Mouse (Mus musculus) embryonic facial prominence, embryonic 13.5 days (tissue): ENCODE measurements around the gene Ccdc9. TPM values are rescaled to one million over a fixed set of nuclear protein-coding genes. Genes with fewer than 3 reads are reported as not detected.
A peak's percentile ranks its signal among the peaks of the same experiment; 100 is the strongest.
"Not testable (repeated sequence)": the region's sequence is repeated elsewhere in the genome, so short reads cannot be mapped to it uniquely, and the experiment has no call there.

Source experiments
- ATAC-seq: fragments of 200-750 bp; cut with Nextera tagmentation; 2 replicates; pipeline ENCODE4 v1.8.0; 2017; ENCODE audit warnings: low read depth; ENCODE audit not compliant: insufficient number of reproducible peaks, insufficient read depth, low FRiP score, low TSS enrichment
- H3K27ac ChIP-seq: fragments of 300-500 bp; sonication (generic); 2 replicates; pipeline ENCODE4 v1.5.1; 2015; ENCODE audit warnings: moderate library complexity, mild to moderate bottlenecking, inconsistent platforms
- H3K27me3 ChIP-seq: fragments of 300-500 bp; sonication (generic); 2 replicates; pipeline ENCODE4 v1.6.1; 2015; ENCODE audit warnings: mild to moderate bottlenecking, inconsistent platforms
- H3K36me3 ChIP-seq: fragments of 300-500 bp; sonication (generic); 2 replicates; pipeline ENCODE4 v1.6.1; 2015; ENCODE audit warnings: mild to moderate bottlenecking, inconsistent platforms
- H3K4me1 ChIP-seq: fragments of 300-500 bp; sonication (generic); 2 replicates; pipeline ENCODE4 v1.6.1; 2015; ENCODE audit warnings: inconsistent platforms
- H3K4me2 ChIP-seq: fragments of 300-500 bp; sonication (generic); 2 replicates; pipeline ENCODE4 v1.6.1; 2015; ENCODE audit warnings: moderate library complexity, mild to moderate bottlenecking, inconsistent platforms
- H3K4me3 ChIP-seq: fragments of 300-500 bp; sonication (generic); 2 replicates; pipeline ENCODE4 v1.5.1; 2015; ENCODE audit warnings: mild to moderate bottlenecking, inconsistent platforms
- H3K9ac ChIP-seq: fragments of 300-500 bp; sonication (generic); 2 replicates; pipeline ENCODE4 v1.6.1; 2015; ENCODE audit warnings: mild to moderate bottlenecking, inconsistent platforms
- H3K9me3 ChIP-seq: fragments of 300-500 bp; sonication (generic); 2 replicates; pipeline ENCODE4 v1.6.1; 2016; ENCODE audit warnings: inconsistent platforms
- whole genome bisulfite sequencing: fragments of 180-500 bp; shearing (Covaris S2); methylation state at CpG from one replicate; pipeline ENCODE4 v1.1.7; 2015; ENCODE audit warnings: mixed read lengths; 5-methylcytosine and 5-hydroxymethylcytosine counted together
- polyA plus RNA-seq: library from polyadenylated mRNA; unstranded; fragments of >200 nt; fragmentation: Nextera tagmentation; extraction: Ambion mirVana; gene quantifications from 2 replicates; pipeline ENCODE4 v1.2.1, GENCODE M21; 2015

Gene Ccdc9
- polyA plus RNA-seq, 1 experiment from 2014 or later, result 32.9 TPM

DNA sequence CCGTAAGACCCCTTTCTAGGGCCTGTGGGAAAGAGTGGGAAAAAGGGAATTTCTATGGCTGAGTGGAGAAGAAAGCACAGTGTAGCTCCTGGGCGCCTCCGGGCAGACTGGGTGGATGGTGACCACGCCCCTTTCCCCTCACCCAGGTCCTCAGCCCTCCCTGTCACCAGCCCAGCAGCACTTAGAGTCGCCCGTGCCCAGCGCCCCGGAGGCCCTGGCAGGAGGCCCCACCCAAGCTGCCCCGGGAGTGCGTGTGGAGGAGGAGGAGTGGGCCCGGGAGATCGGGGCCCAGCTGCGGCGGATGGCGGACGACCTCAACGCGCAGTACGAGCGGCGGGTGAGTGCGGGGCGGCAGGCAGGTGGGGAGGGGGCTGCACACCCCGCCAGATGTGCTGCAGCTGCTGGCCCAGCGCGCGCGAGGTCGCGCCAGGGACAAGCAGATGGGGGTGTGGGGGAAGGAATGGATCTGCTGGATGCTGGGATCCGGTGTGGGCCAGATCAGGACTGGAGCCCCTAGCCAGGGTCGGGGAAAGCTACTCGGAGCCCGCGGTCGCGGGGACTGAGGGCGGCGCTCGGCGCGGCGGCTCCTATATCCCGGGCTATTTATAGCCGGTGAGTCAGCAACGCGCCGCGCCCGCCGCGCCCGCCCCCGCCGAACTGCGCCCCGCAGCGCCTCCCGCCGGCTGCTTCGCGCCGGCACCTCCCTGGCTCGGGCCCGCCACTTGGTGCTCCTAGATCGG, 27.1 kb upstream of the Ccdc9 start:
- Histone ChIP-seq H3K36me3 (no peaks in the 10 kb centered on the region), H3K27ac (peak overlapping the region; percentile 91), H3K4me3 (peak overlapping the region; percentile 68), H3K27me3 (peaks cover 35% of the 10 kb centered on the region), H3K4me2 (peak overlapping the region; percentile 99), H3K4me1 (peaks cover 52% of the 10 kb centered on the region), H3K9ac (peak overlapping the region; percentile 87), H3K9me3 (no peaks in the 10 kb centered on the region)
- WGBS, result under 1% methylated on average over 66 of the region's 66 CpGs
- peak; percentile 59; the same call in 1 of the 2 replicates for ATAC-seq

DNA sequence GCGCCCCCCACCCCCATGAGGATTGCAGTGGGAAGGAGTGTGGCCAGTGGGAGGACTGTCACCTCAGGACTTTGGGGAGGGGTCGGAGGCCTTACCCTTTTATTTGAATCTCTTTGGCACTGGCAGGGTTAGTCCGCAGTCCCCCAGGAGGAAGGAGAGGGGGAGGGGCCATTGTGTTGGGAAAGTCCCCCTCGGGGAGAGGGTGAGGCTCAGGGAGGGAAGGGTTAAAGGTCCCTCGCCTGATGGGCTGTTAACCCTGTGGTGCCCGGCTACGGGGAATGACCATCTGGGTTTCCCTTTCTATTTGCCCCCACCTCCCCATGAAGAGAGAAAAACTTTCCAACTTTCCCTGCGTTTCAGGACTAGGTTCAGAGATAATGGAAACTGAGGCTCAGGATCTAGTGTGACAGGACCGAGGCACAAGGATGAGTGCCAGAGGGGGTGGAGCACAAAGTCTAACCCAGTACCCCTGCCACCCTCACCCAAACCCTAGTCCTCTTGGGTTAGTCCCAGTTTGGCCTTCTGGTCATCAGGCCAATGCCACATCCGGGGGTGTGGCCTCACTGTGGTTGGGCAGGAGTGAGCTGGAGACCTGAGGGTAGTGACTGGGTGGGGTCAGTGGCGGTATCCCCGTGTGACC, 26.2 kb upstream of the Ccdc9 start:
- no peaks in the 10 kb centered on the region for H3K9me3 ChIP-seq
- no peak for ATAC-seq
- peak overlapping the region; percentile 80 for H3K9ac ChIP-seq
- 1% methylated on average over 12 of the region's 12 CpGs for WGBS
- H3K27ac ChIP-seq, result peak overlapping the region; percentile 91
- peaks cover 35% of the 10 kb centered on the region for H3K27me3 ChIP-seq
- peaks cover 55% of the 10 kb centered on the region for H3K4me1 ChIP-seq
- H3K4me3 ChIP-seq, result peak overlapping the region; percentile 68
- no peaks in the 10 kb centered on the region for H3K36me3 ChIP-seq
- H3K4me2 ChIP-seq, result peak overlapping the region; percentile 99

DNA sequence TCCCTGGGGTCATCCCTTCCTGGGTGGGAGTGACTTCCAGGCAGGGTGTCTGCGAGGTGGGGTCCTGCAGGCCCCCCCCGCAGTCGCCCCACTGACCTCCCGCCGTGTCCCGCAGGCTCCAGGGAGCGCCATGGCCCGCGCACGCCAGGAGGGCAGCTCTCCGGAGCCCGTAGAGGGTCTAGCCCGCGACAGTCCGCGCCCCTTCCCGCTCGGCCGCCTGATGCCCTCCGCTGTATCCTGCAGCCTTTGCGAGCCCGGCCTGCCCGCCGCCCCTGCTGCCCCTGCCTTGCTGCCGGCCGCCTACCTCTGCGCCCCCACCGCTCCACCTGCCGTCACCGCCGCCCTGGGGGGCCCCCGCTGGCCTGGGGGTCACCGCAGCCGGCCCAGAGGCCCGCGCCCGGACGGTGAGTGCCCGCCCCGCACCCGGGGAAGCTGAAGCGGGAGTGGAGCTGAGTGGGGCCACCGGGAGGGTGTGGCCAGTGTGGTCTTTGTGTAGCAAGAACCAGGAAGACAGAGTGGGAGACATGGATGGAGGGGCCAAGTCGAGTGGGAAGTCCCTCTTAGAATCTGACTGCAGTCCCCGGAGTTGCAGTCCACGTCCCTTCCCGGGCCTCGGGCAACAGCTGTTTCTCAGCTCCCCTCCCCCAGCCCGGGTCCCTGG, 25.5 kb upstream of the Ccdc9 start:
- Histone ChIP-seq H3K9me3 (no peaks in the 10 kb centered on the region), H3K27me3 (peaks cover 35% of the 10 kb centered on the region), H3K9ac (peak overlapping the region; percentile 80), H3K4me3 (peak overlapping the region; percentile 68), H3K36me3 (no peaks in the 10 kb centered on the region), H3K27ac (peak overlapping the region; percentile 91), H3K4me2 (peak overlapping the region; percentile 99), H3K4me1 (peaks cover 55% of the 10 kb centered on the region)
- 0% methylated on average over 47 of the region's 49 CpGs for WGBS
- ATAC-seq, result no peak

DNA sequence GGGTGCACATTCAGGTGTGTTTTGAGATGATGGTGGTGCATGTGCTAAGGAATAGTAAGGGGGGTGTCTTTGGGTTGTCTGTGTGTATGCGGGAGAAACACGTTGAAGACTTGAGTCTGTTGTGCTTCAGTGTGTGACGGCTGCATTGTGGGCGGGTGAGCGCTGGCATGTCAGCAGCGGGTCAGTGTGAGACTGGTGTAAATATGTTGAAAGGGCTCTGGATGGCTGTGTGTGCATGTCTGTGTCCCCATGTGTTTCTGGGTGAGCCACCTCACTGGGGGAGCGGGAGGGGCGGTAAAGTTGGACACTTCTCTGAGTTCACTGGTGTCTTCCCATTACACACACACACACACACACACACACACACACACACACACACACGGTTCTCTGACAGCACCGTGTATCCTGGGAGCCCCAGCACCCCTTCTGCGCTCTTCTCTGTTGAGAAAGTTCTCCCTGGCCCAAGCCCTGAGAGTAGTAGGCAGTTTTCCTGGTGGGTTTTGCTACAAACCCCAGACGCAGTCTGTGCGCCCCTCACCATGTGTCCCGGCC, 24.9 kb upstream of the Ccdc9 start:
- Histone ChIP-seq H3K9me3 (no peaks in the 10 kb centered on the region), H3K4me2 (peak overlapping the region; percentile 99), H3K4me1 (peaks cover 55% of the 10 kb centered on the region), H3K9ac (peak overlapping the region; percentile 80), H3K27ac (peak overlapping the region; percentile 91; the same call in 1 of the 2 replicates), H3K36me3 (no peaks in the 10 kb centered on the region), H3K4me3 (peak overlapping the region; percentile 68), H3K27me3 (peaks cover 35% of the 10 kb centered on the region)
- under 1% methylated on average over 14 of the region's 14 CpGs for WGBS
- ATAC-seq, result no peak

DNA sequence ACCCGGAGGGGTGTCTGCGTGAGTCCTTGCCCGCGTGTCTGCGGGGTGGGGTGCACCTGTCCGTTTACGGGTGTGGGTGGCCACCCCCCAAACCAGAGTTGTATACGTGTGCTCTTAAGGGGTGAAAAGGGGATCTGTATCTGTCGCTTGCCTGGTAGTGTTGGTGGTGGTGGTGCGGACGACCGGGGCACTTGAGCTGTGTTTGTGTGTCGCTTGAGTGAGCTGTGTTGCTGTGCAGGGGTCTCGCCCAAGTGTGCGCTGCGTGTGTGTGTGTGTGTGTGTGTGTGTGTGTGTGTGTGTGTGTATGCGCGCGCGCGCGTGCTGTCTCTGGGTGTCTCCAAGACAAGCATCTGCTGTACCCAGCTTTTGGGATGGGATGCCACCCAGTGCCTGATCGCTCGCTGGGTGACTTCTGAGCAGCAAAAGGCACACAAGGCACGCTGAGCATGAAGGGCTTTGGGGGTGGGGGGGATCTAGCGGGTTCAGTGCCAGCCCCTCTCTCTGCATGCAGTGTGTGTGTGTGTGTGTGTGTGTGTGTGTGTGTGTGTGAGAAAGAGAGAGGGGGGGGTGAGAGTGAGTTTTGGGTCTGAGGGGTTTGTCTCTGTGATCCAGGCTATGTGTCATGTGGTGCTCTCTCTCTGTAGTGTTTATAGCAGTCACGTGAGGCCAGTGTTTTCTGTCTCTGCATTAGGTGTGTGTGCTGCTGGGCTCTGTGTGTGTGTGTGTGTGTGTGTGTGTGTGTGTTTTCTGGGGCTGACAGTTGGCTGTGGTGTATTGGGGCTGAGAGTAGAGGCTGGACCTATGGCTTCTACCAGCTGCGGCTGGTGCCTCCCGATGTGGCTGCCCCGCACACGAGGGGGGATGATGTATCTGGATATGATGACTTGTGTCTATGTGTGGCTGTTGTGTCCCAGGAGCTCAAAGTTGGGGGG, 24.2 kb upstream of the Ccdc9 start:
- H3K4me3 ChIP-seq, result peak overlapping the region; percentile 68
- H3K9ac ChIP-seq, result peak overlapping the region; percentile 80
- H3K9me3 ChIP-seq, result no peaks in the 10 kb centered on the region
- H3K27me3 ChIP-seq, result peaks cover 35% of the 10 kb centered on the region
- under 1% methylated on average over 31 of the region's 31 CpGs for WGBS
- H3K4me2 ChIP-seq, result peak overlapping the region; percentile 99
- peaks cover 55% of the 10 kb centered on the region for H3K4me1 ChIP-seq
- H3K27ac ChIP-seq, result no peak overlapping the region
- no peaks in the 10 kb centered on the region for H3K36me3 ChIP-seq
- ATAC-seq, result no peak

DNA sequence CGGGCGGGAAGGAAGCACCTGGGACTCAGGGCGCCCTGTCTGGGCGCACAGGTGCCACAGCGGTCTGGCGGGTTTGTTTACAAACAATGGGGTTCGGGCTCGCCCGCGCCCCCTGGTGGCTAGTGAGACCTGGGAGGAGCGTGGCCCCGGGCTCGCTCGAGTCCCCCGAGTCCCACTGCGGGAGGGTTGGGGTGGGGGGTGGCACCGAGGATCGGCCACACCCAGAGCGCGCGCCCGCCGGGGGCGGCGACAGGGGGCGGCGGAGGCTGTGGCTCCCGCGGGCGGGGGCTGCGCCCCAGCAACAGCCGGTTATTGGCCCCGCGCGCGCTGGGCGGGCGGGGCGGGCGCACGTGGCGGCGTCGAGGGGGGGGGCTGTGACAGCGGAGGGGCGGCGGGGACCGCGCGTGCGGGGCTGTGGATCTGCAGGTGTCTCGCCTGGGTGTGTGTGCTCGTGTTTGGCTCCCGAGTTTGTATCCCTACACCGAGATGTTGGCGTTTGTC, 23.5 kb upstream of the Ccdc9 start:
- H3K9me3 ChIP-seq, result no peaks in the 10 kb centered on the region
- 0% methylated on average over 50 of the region's 56 CpGs for WGBS
- peak overlapping the region; percentile 71 for H3K9ac ChIP-seq
- peak overlapping the region; percentile 99 for H3K4me2 ChIP-seq
- H3K36me3 ChIP-seq, result no peaks in the 10 kb centered on the region
- H3K27me3 ChIP-seq, result peaks cover 35% of the 10 kb centered on the region
- H3K4me3 ChIP-seq, result peak overlapping the region; percentile 68
- H3K27ac ChIP-seq, result peak overlapping the region; percentile 48; the same call in 1 of the 2 replicates
- peaks cover 55% of the 10 kb centered on the region for H3K4me1 ChIP-seq
- ATAC-seq, result no peak

DNA sequence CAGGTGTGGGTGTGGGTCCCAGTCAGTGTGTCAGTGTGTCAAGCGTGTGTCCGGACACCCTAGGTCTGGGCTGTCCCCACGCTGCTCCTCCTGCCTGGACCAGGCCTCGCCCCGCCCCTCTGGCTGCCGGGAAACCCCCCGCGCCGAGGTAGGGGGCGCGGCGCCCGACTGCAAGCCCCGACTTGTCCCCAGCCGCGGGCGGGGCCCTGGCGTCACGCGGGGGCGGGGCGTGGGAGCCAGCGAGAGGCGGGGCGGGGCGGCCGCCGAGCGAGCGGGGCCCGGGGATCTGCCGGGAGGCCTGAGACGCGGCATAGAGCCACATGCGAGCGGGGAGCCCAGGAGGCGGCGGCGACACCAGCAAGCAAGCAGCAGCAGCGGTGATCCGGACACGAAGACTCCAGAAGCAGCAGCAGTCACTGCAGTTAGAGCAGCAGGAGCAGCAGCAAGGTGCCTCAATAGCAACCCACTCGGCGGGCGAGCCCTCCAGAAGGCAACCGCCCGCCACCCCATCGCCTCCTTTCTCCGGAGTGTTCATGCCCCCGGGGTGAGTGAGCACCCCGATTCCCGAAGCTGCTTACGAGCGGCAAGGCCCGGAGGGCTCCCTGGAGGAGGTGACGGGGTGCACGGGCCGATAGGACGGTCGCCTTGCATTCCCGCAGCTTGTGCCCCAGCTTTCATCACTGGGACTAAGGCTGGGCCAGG, 22.9 kb upstream of the Ccdc9 start:
- WGBS, result under 1% methylated on average over 52 of the region's 61 CpGs
- H3K9ac ChIP-seq, result peak overlapping the region; percentile 71
- peak; percentile 35; the same call in 1 of the 2 replicates for ATAC-seq
- H3K27me3 ChIP-seq, result peaks cover 35% of the 10 kb centered on the region
- no peaks in the 10 kb centered on the region for H3K36me3 ChIP-seq
- H3K27ac ChIP-seq, result peak overlapping the region; percentile 48
- peak overlapping the region; percentile 68 for H3K4me3 ChIP-seq
- H3K4me1 ChIP-seq, result peaks cover 55% of the 10 kb centered on the region
- H3K4me2 ChIP-seq, result peak overlapping the region; percentile 99
- no peaks in the 10 kb centered on the region for H3K9me3 ChIP-seq

DNA sequence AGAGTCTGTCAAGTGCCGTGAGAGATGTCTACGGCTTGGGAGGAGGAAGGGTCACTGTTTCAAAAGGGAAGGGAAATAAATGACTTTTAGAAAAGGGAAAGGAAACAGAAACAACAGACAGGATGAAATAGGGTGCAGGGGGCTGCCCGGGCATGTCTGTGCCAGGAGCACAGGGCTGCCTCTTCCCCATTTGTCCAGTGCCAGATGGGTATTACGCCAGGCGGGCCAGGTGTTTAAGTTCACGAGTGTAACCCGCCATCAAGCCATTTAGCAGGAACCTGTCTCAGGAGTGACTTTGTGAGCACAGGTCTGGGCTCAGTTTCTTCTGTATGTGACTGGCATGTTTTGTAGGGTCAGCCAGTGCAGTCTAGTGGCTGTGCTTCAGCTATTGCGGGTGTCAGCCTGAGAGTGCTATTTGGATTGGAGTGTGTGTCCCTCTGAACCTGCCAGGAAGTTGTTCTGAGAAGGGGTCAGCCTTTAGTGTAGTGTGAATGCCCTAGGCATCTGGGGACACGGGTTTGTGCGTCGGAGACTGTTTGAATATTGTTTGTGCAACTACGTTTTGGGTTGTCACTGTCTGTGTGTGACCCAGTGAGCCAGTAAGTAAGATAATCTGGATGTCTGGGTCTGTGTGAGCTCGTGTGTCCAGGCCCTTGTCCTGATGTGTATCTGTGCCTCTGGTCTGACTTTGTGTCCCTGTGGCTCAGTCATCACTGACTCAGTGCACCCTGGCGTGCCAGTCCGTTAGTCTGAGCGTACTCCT, 22.1 kb upstream of the Ccdc9 start:
- ATAC-seq, result no peak
- H3K4me3 ChIP-seq, result peak overlapping the region; percentile 68
- no peaks in the 10 kb centered on the region for H3K9me3 ChIP-seq
- peaks cover 35% of the 10 kb centered on the region for H3K27me3 ChIP-seq
- 37% methylated on average over 16 of the region's 16 CpGs for WGBS
- peak overlapping the region; percentile 99 for H3K4me2 ChIP-seq
- peaks cover 51% of the 10 kb centered on the region for H3K4me1 ChIP-seq
- H3K36me3 ChIP-seq, result no peaks in the 10 kb centered on the region
- H3K9ac ChIP-seq, result peak overlapping the region; percentile 71
- peak overlapping the region; percentile 44 for H3K27ac ChIP-seq

DNA sequence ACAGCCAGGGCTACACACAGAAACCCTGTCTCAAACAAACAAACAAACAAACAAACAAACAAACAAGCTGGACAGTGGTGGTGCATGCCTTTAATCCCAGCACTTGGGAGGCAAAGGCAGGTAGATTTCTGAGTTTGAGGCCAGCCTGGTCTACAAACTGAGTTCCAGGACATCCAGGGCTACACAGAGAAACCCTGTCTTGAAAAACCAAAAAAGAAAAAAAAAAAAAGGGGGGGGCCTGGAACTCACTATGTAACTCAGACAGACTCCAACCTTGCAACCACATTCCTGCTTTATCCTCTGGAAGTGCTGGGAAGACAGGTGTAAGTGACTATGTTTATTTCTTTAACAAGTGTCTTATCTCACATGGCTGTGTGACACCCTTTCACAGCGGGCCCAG, 21.5 kb upstream of the Ccdc9 start, which contains the start of gene Bbc3:
TSS of gene Bbc3 (plus strand) at position 301 of the 400 bp plus-strand sequence.
- not testable (repeated sequence) for H3K36me3 ChIP-seq, H3K9me3 ChIP-seq, ATAC-seq
- H3K27me3 ChIP-seq, result peaks cover 35% of the 10 kb centered on the region
- H3K4me3 ChIP-seq, result peak within 1 kb of the TSS; percentile 68
- peaks cover 46% of the 10 kb centered on the region for H3K4me1 ChIP-seq
- H3K9ac ChIP-seq, result peak within 1 kb of the TSS; percentile 71
- H3K4me2 ChIP-seq, result peak within 1 kb of the TSS; percentile 99
- H3K27ac ChIP-seq, result peak within 1 kb of the TSS; percentile 44
- 63% methylated on average over 1 of the region's 1 CpGs for WGBS
